Mouse (Mus musculus): Measurements from ENCODE around the gene Rbak. TPM values are rescaled to one million over a fixed set of nuclear protein-coding genes. Genes with fewer than 3 reads are reported as not detected.

The Rbak gene
- 5.0 and 5.4 TPM in 2 replicates for polyA plus RNA-seq (2015; fragmentation: Nextera tagmentation; extraction: Ambion mirVana)

GRCm38 (mm10) chr5:143180255-143181076 lies at the start of gene Rbak, which contains the start of gene Spdye4b:
Gene Rbak, minus strand, starts transcription at chr5:143180775.
Gene Spdye4b, plus strand, starts transcription at chr5:143181017.

DNA sequence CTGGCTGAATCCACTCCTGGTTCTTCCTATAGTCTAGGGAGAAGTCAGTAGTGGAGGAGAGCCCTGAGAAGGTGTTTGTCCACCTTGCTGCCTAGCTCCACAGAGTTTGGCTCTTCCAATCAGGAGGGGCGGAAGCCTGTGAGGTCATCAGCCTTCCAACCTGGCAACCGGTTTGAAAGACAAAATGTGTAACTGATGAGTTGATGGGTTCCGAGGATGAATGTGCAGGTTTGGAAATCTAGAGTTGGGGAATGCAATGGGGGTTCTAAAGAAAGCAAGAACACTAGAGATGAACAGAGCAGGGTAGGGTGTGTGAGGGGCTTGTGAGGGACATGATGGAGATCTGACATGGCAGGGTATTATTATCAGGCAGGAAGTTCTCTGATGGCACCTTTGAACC lies 46.2 kb upstream of the Rbak start, which contains the start of gene Spdye4a:
TSS of gene Spdye4a (minus strand) at position 101 of the 400 bp plus-strand sequence.

GRCm38 (mm10) chr5:143147481-143147880 lies 33.1 kb downstream of the Rbak start, which contains the start of gene Olfr718-ps1:
Gene Olfr718-ps1, minus strand, starts transcription at chr5:143147581.

Other genes starting within 250 kb of the Rbak start
- 31.0 and 35.7 TPM in 2 replicates for gene Fscn1, start 220.4 kb downstream of the Rbak start, polyA plus RNA-seq (2015; fragmentation: Nextera tagmentation; extraction: Ambion mirVana)
- gene Rnf216, start 67.8 kb downstream of the Rbak start, polyA plus RNA-seq (2015; fragmentation: Nextera tagmentation; extraction: Ambion mirVana): 21.4 and 23.9 TPM in 2 replicates
- gene Olfr718-ps1, start 33.2 kb downstream of the Rbak start, polyA plus RNA-seq (2015; fragmentation: Nextera tagmentation; extraction: Ambion mirVana): not detected in 2 replicates
- gene Spdye4b, start 242 bp upstream of the Rbak start, polyA plus RNA-seq (2015; fragmentation: Nextera tagmentation; extraction: Ambion mirVana): not detected in 2 replicates
- gene Spdye4a, start 46.1 kb upstream of the Rbak start, polyA plus RNA-seq (2015; fragmentation: Nextera tagmentation; extraction: Ambion mirVana): not detected in 2 replicates
- gene Zfp12, start 54.4 kb upstream of the Rbak start, polyA plus RNA-seq (2015; fragmentation: Nextera tagmentation; extraction: Ambion mirVana): 3.1 and 3.5 TPM in 2 replicates
- gene Zfp316, start 89.2 kb upstream of the Rbak start, polyA plus RNA-seq (2015; fragmentation: Nextera tagmentation; extraction: Ambion mirVana): 0.79 and 0.93 TPM in 2 replicates
- gene Zfp853, start 112.8 kb upstream of the Rbak start, polyA plus RNA-seq (2015; fragmentation: Nextera tagmentation; extraction: Ambion mirVana): 0.04 TPM in 2 replicates
- gene E130309D02Rik, start 134.6 kb upstream of the Rbak start, polyA plus RNA-seq (2015; fragmentation: Nextera tagmentation; extraction: Ambion mirVana): 26.4 and 27.0 TPM in 2 replicates
- gene Zdhhc4, start 148.5 kb upstream of the Rbak start, polyA plus RNA-seq (2015; fragmentation: Nextera tagmentation; extraction: Ambion mirVana): 50.5 and 55.1 TPM in 2 replicates
- not detected in 2 replicates for gene Grid2ip, start 176.6 kb upstream of the Rbak start, polyA plus RNA-seq (2015; fragmentation: Nextera tagmentation; extraction: Ambion mirVana)
- gene Kdelr2, start 223.1 kb upstream of the Rbak start, polyA plus RNA-seq (2015; fragmentation: Nextera tagmentation; extraction: Ambion mirVana): 126 and 132 TPM in 2 replicates

Measured in spleen, postnatal 0 days (tissue).